Mouse (Mus musculus) urinary bladder, postnatal 10 days (tissue): ENCODE measurements around the gene Psmb8.

Source experiments
- DNase-seq: peaks from one replicate; pipeline ENCODE4 v3.0.0; 2022; ENCODE audit warnings: low spot score

The Psmb8 gene

GRCm38 (mm10) chr17:34196941-34197894, at the start of gene Psmb8:
Psmb8 (plus strand) TSS chr17:34197721.
- peak; percentile 79 for DNase-seq

GRCm38 (mm10) chr17:34152923-34153322, 44.6 kb upstream of the Psmb8 start, which contains the start of gene H2-DMb1:
H2-DMb1 (plus strand) TSS chr17:34153072.
- no peak for DNase-seq

GRCm38 (mm10) chr17:34155534-34155933, 42.0 kb upstream of the Psmb8 start:
- no peak for DNase-seq

- no peak for DNase-seq
Observed at GRCm38 (mm10) chr17:34164202-34164895, 33.2 kb upstream of the Psmb8 start.

- no peak for DNase-seq
Observed at GRCm38 (mm10) chr17:34165033-34165730, 32.3 kb upstream of the Psmb8 start.

- no peak for DNase-seq
Observed at GRCm38 (mm10) chr17:34169279-34169678, 28.2 kb upstream of the Psmb8 start.

GRCm38 (mm10) chr17:34170487-34170876, 27.0 kb upstream of the Psmb8 start:
- no peak for DNase-seq

GRCm38 (mm10) chr17:34170877-34171498, 26.5 kb upstream of the Psmb8 start:
- DNase-seq = peak; percentile 57

- no peak for DNase-seq
Observed at GRCm38 (mm10) chr17:34172528-34172927, 25.0 kb upstream of the Psmb8 start.

- DNase-seq = no peak
Observed at GRCm38 (mm10) chr17:34174075-34174474, 23.4 kb upstream of the Psmb8 start.

- no peak for DNase-seq
Observed at GRCm38 (mm10) chr17:34177179-34177578, 20.3 kb upstream of the Psmb8 start.

GRCm38 (mm10) chr17:34179019-34179418, 18.5 kb upstream of the Psmb8 start:
- no peak for DNase-seq

GRCm38 (mm10) chr17:34179913-34180859, 17.3 kb upstream of the Psmb8 start:
- DNase-seq = no peak

GRCm38 (mm10) chr17:34183564-34184219, 13.8 kb upstream of the Psmb8 start:
- DNase-seq = no peak

GRCm38 (mm10) chr17:34185526-34185925, 12.0 kb upstream of the Psmb8 start:
- DNase-seq = no peak

- no peak for DNase-seq
Observed at GRCm38 (mm10) chr17:34186885-34187260, 10.6 kb upstream of the Psmb8 start.

- DNase-seq = peak; percentile 95
Observed at GRCm38 (mm10) chr17:34187261-34187916, 10.1 kb upstream of the Psmb8 start, which contains the start of the genes Tap1 and Psmb9. Tap1 (plus strand) TSS chr17:34187553. Psmb9 (minus strand) TSS chr17:34187764.

GRCm38 (mm10) chr17:34188010-34188409, 9.5 kb upstream of the Psmb8 start:
- no peak for DNase-seq

- DNase-seq = no peak
Observed at GRCm38 (mm10) chr17:34188986-34189385, 8.5 kb upstream of the Psmb8 start.

- DNase-seq = no peak
Observed at GRCm38 (mm10) chr17:34192852-34193251, 4.7 kb upstream of the Psmb8 start.
